Mouse (Mus musculus) hindlimb bud, embryonic 11.5 days (tissue): ENCODE measurements around the gene Gm43518.
A peak's percentile ranks its signal among the peaks of the same experiment; 100 is the strongest.

ENCODE experiments used
- DNase-seq: peaks from one replicate; pipeline ENCODE4 v3.0.0-alpha.2; 2012; ENCODE audit warnings: low read depth, low spot score; ENCODE audit errors: extremely low spot score

Gene Gm43518

GRCm38 (mm10) chr5:123927118-123927517 lies at the start of gene Gm43518:
Gm43518 (plus strand) TSS chr5:123927418.
- DNase-seq: no peak

DNA sequence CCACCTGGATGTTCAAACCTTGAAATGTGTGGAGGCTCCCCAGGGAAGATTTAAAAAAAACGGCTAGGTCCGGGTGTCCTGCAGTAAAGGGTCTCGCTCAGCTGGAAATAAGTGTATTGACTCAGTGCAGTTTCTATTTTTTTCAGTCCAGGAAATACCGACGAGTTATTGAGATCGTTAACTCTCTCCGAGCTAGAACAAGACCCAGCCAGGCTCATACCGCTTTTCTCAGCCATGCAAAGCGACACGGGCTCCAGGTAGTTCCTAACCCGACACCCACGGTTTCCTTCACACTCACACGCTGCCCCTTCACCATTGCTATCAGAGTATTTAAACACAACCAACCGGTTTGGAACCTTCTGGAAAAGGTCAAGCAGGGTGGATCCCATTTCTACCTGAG lies 49.2 kb upstream of the Gm43518 start:
- DNase-seq: no peak

- DNase-seq: no peak
Measured at GRCm38 (mm10) chr5:123879928-123880327, 47.3 kb upstream of the Gm43518 start, which contains the start of gene Hcar1. Hcar1 (minus strand) TSS chr5:123880020.

GRCm38 (mm10) chr5:123880778-123881177 lies 46.4 kb upstream of the Gm43518 start:
- DNase-seq: no peak

- no peak for DNase-seq
Measured at GRCm38 (mm10) chr5:123883891-123884290, 43.3 kb upstream of the Gm43518 start.

GRCm38 (mm10) chr5:123884332-123884731 lies 42.9 kb upstream of the Gm43518 start:
- DNase-seq: no peak

DNA sequence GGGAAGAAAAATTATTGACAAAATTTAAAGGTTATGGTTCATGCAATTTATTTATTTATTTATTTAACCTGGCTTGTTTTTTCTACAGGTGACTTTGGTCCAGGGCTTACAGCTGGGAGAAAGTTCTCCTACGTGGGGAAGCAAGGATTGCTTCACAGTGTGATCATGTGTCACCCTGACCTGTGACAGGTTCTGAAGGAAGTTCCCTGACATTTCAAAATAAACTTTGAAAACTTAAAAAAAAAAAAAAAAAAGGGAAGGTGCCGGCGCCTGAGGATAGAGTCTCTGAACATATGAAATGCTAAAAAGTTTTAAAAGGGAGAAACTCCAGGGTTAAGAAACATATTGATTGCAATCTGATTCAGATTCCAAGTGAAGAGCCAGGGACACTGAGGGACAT lies 40.9 kb upstream of the Gm43518 start:
- DNase-seq: no peak

DNA sequence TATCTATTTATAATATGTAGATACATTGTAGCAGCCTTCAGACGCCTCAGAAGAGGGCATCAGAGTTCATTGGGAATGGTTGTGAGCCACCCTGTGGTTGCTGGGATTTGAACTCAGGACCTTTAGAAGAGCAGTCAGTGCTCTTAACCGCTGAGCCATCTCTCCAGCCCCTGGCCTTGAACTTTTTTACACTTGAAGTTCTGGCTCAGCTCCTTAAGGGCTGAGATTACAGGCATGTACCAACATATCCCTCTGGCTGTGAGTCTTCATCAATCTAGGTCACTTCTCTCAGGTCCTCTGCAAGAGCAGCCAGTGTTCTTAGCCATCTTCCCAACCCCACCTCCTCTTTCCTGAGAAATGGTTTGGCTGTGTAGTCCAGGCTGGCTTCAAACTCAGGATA lies 36.9 kb upstream of the Gm43518 start:
- DNase-seq: no peak

GRCm38 (mm10) chr5:123890987-123891386 lies 36.2 kb upstream of the Gm43518 start:
- DNase-seq: no peak

DNA sequence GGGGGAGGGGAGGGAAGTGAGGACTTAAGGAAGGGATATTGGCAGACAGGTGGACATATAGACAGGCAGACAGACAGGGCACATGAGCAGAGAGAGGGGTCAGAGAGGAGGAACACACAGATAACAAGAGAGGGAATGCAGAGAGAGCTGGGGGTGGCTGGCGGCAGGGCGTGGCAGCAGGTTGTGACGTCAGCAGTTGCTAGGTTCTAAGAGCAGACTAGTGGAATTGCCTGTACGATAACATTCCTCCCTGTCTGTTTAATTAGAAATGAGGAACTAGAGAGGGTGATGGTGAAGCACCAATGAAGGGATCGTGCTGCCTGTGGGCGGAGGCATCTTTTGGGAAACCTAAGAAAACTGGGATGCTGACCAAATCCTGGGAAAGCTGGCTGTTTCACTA lies 35.5 kb upstream of the Gm43518 start:
- no peak for DNase-seq

DNA sequence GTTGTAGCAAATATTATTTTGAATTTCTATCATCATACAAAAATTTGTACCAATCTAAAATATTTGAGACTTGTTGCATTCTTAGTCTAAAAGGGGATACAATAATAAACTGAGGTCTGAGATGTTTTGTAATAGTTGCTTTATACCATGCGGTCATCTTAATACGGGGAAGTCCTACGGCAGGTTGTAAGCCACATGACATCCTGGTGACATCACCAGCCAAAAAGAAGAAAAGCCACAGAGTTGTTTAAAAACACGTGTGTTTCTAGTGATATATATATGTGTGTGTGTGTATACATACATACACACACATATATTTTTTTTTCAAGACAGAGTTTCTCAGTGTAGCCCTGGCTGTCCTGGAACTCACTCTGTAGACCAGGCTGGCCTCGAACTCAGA lies 33.7 kb upstream of the Gm43518 start:
- DNase-seq: no peak

- no peak for DNase-seq
Measured at GRCm38 (mm10) chr5:123896395-123896794, 30.8 kb upstream of the Gm43518 start.

DNA sequence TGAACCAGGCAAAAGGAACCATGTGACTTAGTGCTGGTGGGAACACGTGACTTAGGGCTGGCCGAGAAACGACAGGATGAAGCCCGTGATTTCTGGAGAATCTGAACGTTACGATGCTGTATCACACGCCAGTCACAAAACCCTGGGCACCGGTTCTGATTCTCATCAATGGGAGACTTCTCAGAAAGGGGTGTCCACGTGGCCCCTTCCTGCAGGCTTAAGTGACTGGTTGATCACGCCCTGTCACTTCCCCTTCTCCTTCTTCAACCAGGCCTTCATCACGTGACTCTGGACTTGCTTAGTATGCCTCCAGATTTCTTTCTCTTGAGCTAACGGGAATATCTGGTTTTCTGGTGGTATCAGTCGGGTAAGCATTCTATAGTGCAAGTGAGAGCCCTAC lies 29.9 kb upstream of the Gm43518 start:
- no peak for DNase-seq

- DNase-seq: no peak
Measured at GRCm38 (mm10) chr5:123904059-123904672, 23.1 kb upstream of the Gm43518 start.

- no peak for DNase-seq
Measured at GRCm38 (mm10) chr5:123906146-123906975, 20.9 kb upstream of the Gm43518 start.

DNA sequence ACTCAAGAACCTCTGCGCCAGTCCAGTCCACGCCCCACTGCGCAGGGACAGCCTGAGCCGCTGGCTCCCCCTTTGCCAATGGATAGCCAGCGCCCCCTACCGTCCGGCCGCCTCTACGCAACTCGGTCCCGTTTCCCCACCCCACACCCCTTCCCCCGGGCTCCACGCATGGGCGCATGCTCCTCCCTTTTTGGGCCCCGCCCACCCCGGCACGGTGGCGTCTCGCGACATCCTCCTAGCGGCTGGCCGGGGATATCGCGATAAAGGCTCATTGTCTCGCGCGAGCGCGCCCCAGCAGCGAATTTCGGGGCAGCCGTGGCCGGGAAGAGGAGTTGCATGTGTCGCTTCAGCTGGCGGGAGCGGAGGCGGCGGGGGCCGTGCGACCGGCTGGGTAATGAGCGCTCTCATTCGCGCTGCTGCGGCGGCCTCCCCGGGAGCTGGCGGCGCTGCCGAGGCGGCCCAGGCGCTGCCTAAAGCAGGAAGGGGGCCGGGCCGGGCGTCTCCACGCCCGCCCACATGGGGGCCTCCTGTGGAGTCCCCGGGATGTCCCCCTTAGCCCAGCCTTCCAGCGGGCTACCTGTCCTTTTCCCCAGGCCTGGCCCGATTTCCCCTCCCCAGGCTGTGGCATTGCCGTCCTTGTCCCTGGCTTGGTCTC lies 20.1 kb upstream of the Gm43518 start, which contains the start of gene Denr:
TSS of gene Denr (plus strand) at position 200 of the 655 bp plus-strand sequence.
- DNase-seq: peak; percentile 86

- DNase-seq: no peak
Measured at GRCm38 (mm10) chr5:123907631-123907977, 19.6 kb upstream of the Gm43518 start.

DNA sequence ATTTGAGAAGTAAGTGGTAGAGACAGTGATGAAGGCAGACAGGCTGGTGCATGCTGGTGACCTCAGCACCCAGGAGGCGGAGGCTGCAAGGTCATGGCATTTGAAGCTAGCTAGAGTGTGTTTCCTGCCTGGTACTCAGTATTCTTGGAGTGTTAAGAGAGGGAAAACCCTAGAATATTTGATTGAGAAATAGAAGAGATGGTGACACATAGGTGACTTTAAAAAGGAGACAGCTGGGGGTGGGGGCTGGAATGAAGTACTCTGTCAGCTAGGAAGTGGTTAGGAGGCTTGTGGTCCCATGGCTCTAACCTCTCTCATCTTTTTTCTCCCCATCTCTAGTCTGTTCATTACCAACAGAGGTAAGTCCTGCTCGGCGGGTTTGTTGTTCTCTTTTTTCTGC lies 12.4 kb upstream of the Gm43518 start:
- DNase-seq: no peak

- DNase-seq: no peak
Measured at GRCm38 (mm10) chr5:123922112-123922511, 5.1 kb upstream of the Gm43518 start.

- peak; percentile 96 for DNase-seq
Measured at GRCm38 (mm10) chr5:123930508-123930989, 3.3 kb downstream of the Gm43518 start, which contains the start of gene Ccdc62. Ccdc62 (plus strand) TSS chr5:123930679.

GRCm38 (mm10) chr5:123931131-123931530 lies 3.9 kb downstream of the Gm43518 start:
- no peak for DNase-seq

- no peak for DNase-seq
Measured at GRCm38 (mm10) chr5:123932927-123933326, 5.7 kb downstream of the Gm43518 start.
